Mouse (Mus musculus) bone marrow, adult 2 months (tissue): ENCODE measurements around the gene Proser2.

Experiments
- CTCF ChIP-seq: fragments of 200-500 bp; IDR thresholded peaks from 2 replicates; pipeline ENCODE4 v1.5.1; 2011; ENCODE audit warnings: low read length, control low read depth; ENCODE audit not compliant: control insufficient read depth, insufficient read depth
- POLR2A ChIP-seq: fragments of 200-500 bp; IDR thresholded peaks from 2 replicates; pipeline ENCODE4 v1.6.1; 2011; ENCODE audit warnings: low read depth, mild to moderate bottlenecking, control low read depth, low read length, borderline replicate concordance; ENCODE audit not compliant: control insufficient read depth

- no peak for TF ChIP-seq CTCF
- no peak for TF ChIP-seq POLR2A
Observed at GRCm38 (mm10) chr2:6087151-6087550, 42.9 kb downstream of the Proser2 start.
